Mouse (Mus musculus): ENCODE results near the gene Rasa3. TPM values are rescaled to one million over a fixed set of nuclear protein-coding genes. Genes with fewer than 3 reads are reported as not detected.
A peak's percentile ranks its signal among the peaks of the same experiment; 100 is the strongest.

Rasa3 gene
- polyA plus RNA-seq, 1 experiment from 2014 or later: 26.0 TPM

DNA sequence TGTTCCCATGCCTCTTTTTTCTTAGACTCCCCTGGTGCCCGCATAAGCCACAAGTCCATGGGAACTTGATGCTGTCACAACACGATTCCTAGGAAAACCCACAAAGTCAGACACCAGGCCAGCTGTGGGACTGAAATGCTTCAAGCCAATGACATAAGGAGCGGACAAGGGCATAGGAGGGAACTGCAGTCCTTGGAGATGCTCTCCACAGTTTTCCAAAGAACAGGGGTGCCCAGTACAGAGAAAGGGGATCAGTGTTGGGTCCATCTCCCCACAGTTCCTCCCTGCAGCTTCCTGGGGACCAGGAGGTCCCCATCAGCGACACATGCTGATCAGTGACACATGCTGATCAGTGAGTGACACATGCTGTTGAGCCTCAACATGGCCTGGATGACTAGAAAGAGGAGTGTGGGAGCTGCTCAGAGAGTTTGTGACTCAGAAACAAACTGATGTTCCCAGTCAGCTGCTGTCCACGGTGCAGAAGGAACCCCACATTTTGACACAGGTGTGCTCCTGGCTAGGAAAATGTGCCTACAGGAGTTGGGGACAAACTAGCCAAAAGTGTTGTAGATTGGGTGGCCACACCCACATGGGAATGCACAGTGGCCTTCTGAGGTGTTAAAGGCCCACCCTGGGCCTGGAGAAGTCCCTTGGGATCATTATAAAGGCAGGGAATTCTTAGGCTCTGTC is 52.0 kb downstream of the Rasa3 start:
- no peak overlapping the region for H3K4me3 ChIP-seq (replicated peaks; ENCODE audit: low read depth, low read length)
- H3K9ac ChIP-seq (replicated peaks; ENCODE audit: low read length): no peak overlapping the region
- 0 out of 2 replicates have a peak, but pooled peaks cover 2% of the 10 kb centered on the region for H3K36me3 ChIP-seq (ENCODE audit: control insufficient read depth, insufficient read depth, low read length)
- no peak for DNase-seq
- no peaks in the 10 kb centered on the region for H3K27me3 ChIP-seq (ENCODE audit: control insufficient read depth, insufficient read depth, low read length)
- no peak for ATAC-seq (ENCODE audit: low FRiP score, low TSS enrichment)
- H3K4me2 ChIP-seq (ENCODE audit: low read length): no peak overlapping the region
- H3K9me3 ChIP-seq (ENCODE audit: control insufficient read depth, low read length): no peaks in the 10 kb centered on the region
- H3K4me1 ChIP-seq (ENCODE audit: control insufficient read depth, insufficient read depth, low read length): peaks cover 23% of the 10 kb centered on the region
- H3K27ac ChIP-seq (replicated peaks; ENCODE audit: low read depth, low read length): 0 out of 2 replicates have a peak overlapping the region, but pooled peaks have one; percentile 77
- 91% methylated on average over 5 of the region's 5 CpGs for WGBS

- 74% methylated on average over 11 of the region's 11 CpGs for WGBS
Observed at GRCm38 (mm10) chr8:13624863-13625262, 52.5 kb downstream of the Rasa3 start.

GRCm38 (mm10) chr8:13623911-13624421 is 53.4 kb downstream of the Rasa3 start:
- Histone ChIP-seq H3K4me2 (ENCODE audit: low read length) (peak overlapping the region; percentile 19; the same call in 1 of the 2 replicates), H3K9me3 (ENCODE audit: control insufficient read depth, low read length) (no peaks in the 10 kb centered on the region), H3K27ac (replicated peaks; ENCODE audit: low read depth, low read length) (peak overlapping the region; percentile 77), H3K4me3 (replicated peaks; ENCODE audit: low read depth, low read length) (no peak overlapping the region), H3K36me3 (ENCODE audit: control insufficient read depth, insufficient read depth, low read length) (0 out of 2 replicates have a peak, but pooled peaks cover 2% of the 10 kb centered on the region), H3K9ac (replicated peaks; ENCODE audit: low read length) (no peak overlapping the region), H3K27me3 (ENCODE audit: control insufficient read depth, insufficient read depth, low read length) (no peaks in the 10 kb centered on the region), H3K4me1 (ENCODE audit: control insufficient read depth, insufficient read depth, low read length) (peaks cover 23% of the 10 kb centered on the region)
- peak; percentile 18; the same call in 1 of the 2 replicates for ATAC-seq (ENCODE audit: low FRiP score, low TSS enrichment)
- DNase-seq: peak; percentile 41
- WGBS: 49% methylated on average over 10 of the region's 10 CpGs

More at GRCm38 (mm10) chr8:13624863-13625262, 52.5 kb downstream of the Rasa3 start:
- H3K27ac ChIP-seq (replicated peaks; ENCODE audit: low read depth, low read length): peak overlapping the region; percentile 77
- H3K4me2 ChIP-seq (ENCODE audit: low read length): no peak overlapping the region
- no peak overlapping the region for H3K9ac ChIP-seq (replicated peaks; ENCODE audit: low read length)
- 0 out of 2 replicates have a peak, but pooled peaks cover 2% of the 10 kb centered on the region for H3K36me3 ChIP-seq (ENCODE audit: control insufficient read depth, insufficient read depth, low read length)
- ATAC-seq (ENCODE audit: low FRiP score, low TSS enrichment) (no peak), DNase-seq (peak; percentile 31)
- H3K4me1 ChIP-seq (ENCODE audit: control insufficient read depth, insufficient read depth, low read length): peaks cover 23% of the 10 kb centered on the region
- H3K9me3 ChIP-seq (ENCODE audit: control insufficient read depth, low read length): no peaks in the 10 kb centered on the region
- H3K4me3 ChIP-seq (replicated peaks; ENCODE audit: low read depth, low read length): no peak overlapping the region
- H3K27me3 ChIP-seq (ENCODE audit: control insufficient read depth, insufficient read depth, low read length): no peaks in the 10 kb centered on the region

- Histone ChIP-seq H3K4me1 (ENCODE audit: control insufficient read depth, insufficient read depth, low read length) (peaks cover 23% of the 10 kb centered on the region), H3K4me2 (ENCODE audit: low read length) (peak overlapping the region; percentile 12; the same call in 1 of the 2 replicates), H3K27ac (replicated peaks; ENCODE audit: low read depth, low read length) (peak overlapping the region; percentile 77), H3K9ac (replicated peaks; ENCODE audit: low read length) (0 out of 2 replicates have a peak overlapping the region, but pooled peaks have one; percentile 12), H3K36me3 (ENCODE audit: control insufficient read depth, insufficient read depth, low read length) (0 out of 2 replicates have a peak, but pooled peaks cover 2% of the 10 kb centered on the region), H3K4me3 (replicated peaks; ENCODE audit: low read depth, low read length) (no peak overlapping the region), H3K27me3 (ENCODE audit: control insufficient read depth, insufficient read depth, low read length) (no peaks in the 10 kb centered on the region), H3K9me3 (ENCODE audit: control insufficient read depth, low read length) (no peaks in the 10 kb centered on the region)
- 26% methylated on average over 9 of the region's 9 CpGs for WGBS
- DNase-seq (peak; percentile 71), ATAC-seq (ENCODE audit: low FRiP score, low TSS enrichment) (peak; percentile 66)
Observed at GRCm38 (mm10) chr8:13623038-13623750, 54.2 kb downstream of the Rasa3 start.

GRCm38 (mm10) chr8:13620226-13620920 is 57.0 kb downstream of the Rasa3 start:
- Histone ChIP-seq H3K9ac (replicated peaks; ENCODE audit: low read length) (no peak overlapping the region), H3K27ac (replicated peaks; ENCODE audit: low read depth, low read length) (no peak overlapping the region), H3K4me3 (replicated peaks; ENCODE audit: low read depth, low read length) (no peak overlapping the region), H3K36me3 (ENCODE audit: control insufficient read depth, insufficient read depth, low read length) (no peaks in the 10 kb centered on the region), H3K4me1 (ENCODE audit: control insufficient read depth, insufficient read depth, low read length) (peaks cover 23% of the 10 kb centered on the region), H3K27me3 (ENCODE audit: control insufficient read depth, insufficient read depth, low read length) (no peaks in the 10 kb centered on the region), H3K4me2 (ENCODE audit: low read length) (no peak overlapping the region), H3K9me3 (ENCODE audit: control insufficient read depth, low read length) (no peaks in the 10 kb centered on the region)
- 94% methylated on average over 9 of the region's 9 CpGs for WGBS
- ATAC-seq (ENCODE audit: low FRiP score, low TSS enrichment): no peak
- no peak for DNase-seq

- 91% methylated on average over 17 of the region's 17 CpGs for WGBS
- no peak overlapping the region for H3K9ac ChIP-seq (replicated peaks; ENCODE audit: low read length)
- no peak for ATAC-seq (ENCODE audit: low FRiP score, low TSS enrichment)
- H3K36me3 ChIP-seq (ENCODE audit: control insufficient read depth, insufficient read depth, low read length): 0 out of 2 replicates have a peak, but pooled peaks cover 3% of the 10 kb centered on the region
- H3K4me2 ChIP-seq (ENCODE audit: low read length): no peak overlapping the region
- H3K9me3 ChIP-seq (ENCODE audit: control insufficient read depth, low read length): no peaks in the 10 kb centered on the region
- H3K27ac ChIP-seq (replicated peaks; ENCODE audit: low read depth, low read length): no peak overlapping the region
- H3K4me1 ChIP-seq (ENCODE audit: control insufficient read depth, insufficient read depth, low read length): no peaks in the 10 kb centered on the region
- H3K27me3 ChIP-seq (ENCODE audit: control insufficient read depth, insufficient read depth, low read length): no peaks in the 10 kb centered on the region
- no peak overlapping the region for H3K4me3 ChIP-seq (replicated peaks; ENCODE audit: low read depth, low read length)
- no peak for DNase-seq
Observed at GRCm38 (mm10) chr8:13616831-13617505, 60.4 kb downstream of the Rasa3 start.

- no peak for ATAC-seq (ENCODE audit: low FRiP score, low TSS enrichment)
Observed at GRCm38 (mm10) chr8:13614924-13615391, 62.4 kb downstream of the Rasa3 start.

GRCm38 (mm10) chr8:13614136-13614535 is 63.3 kb downstream of the Rasa3 start:
- H3K27ac ChIP-seq (replicated peaks; ENCODE audit: low read depth, low read length): no peak overlapping the region
- 96% methylated on average over 9 of the region's 9 CpGs for WGBS

More at GRCm38 (mm10) chr8:13614924-13615391, 62.4 kb downstream of the Rasa3 start:
- no peak overlapping the region for H3K4me2 ChIP-seq (ENCODE audit: low read length)
- H3K36me3 ChIP-seq (ENCODE audit: control insufficient read depth, insufficient read depth, low read length): 0 out of 2 replicates have a peak, but pooled peaks cover 3% of the 10 kb centered on the region
- no peak overlapping the region for H3K27ac ChIP-seq (replicated peaks; ENCODE audit: low read depth, low read length)
- H3K4me1 ChIP-seq (ENCODE audit: control insufficient read depth, insufficient read depth, low read length): no peaks in the 10 kb centered on the region
- no peak for DNase-seq
- H3K4me3 ChIP-seq (replicated peaks; ENCODE audit: low read depth, low read length): no peak overlapping the region
- H3K9ac ChIP-seq (replicated peaks; ENCODE audit: low read length): no peak overlapping the region
- H3K27me3 ChIP-seq (ENCODE audit: control insufficient read depth, insufficient read depth, low read length): no peaks in the 10 kb centered on the region
- H3K9me3 ChIP-seq (ENCODE audit: control insufficient read depth, low read length): no peaks in the 10 kb centered on the region
- 61% methylated on average over 10 of the region's 10 CpGs for WGBS

More at GRCm38 (mm10) chr8:13614136-13614535, 63.3 kb downstream of the Rasa3 start:
- Histone ChIP-seq H3K9ac (replicated peaks; ENCODE audit: low read length) (no peak overlapping the region), H3K4me2 (ENCODE audit: low read length) (no peak overlapping the region), H3K27me3 (ENCODE audit: control insufficient read depth, insufficient read depth, low read length) (no peaks in the 10 kb centered on the region), H3K36me3 (ENCODE audit: control insufficient read depth, insufficient read depth, low read length) (0 out of 2 replicates have a peak, but pooled peaks cover 3% of the 10 kb centered on the region), H3K4me3 (replicated peaks; ENCODE audit: low read depth, low read length) (no peak overlapping the region), H3K4me1 (ENCODE audit: control insufficient read depth, insufficient read depth, low read length) (no peaks in the 10 kb centered on the region), H3K9me3 (ENCODE audit: control insufficient read depth, low read length) (no peaks in the 10 kb centered on the region)
- no peak for DNase-seq
- ATAC-seq (ENCODE audit: low FRiP score, low TSS enrichment): no peak

Measured in midbrain, embryonic 14.5 days (tissue).